Mouse (Mus musculus): Measurements from ENCODE around the gene Myo18a. TPM values are rescaled to one million over a fixed set of nuclear protein-coding genes. Genes with fewer than 3 reads are reported as not detected.
"Not testable (repeated sequence)": the region's sequence is repeated elsewhere in the genome, so short reads cannot be mapped to it uniquely, and the experiment has no call there.

The Myo18a gene
- 97.7 and 133 TPM in 2 replicates for total RNA-seq (2017)

DNA sequence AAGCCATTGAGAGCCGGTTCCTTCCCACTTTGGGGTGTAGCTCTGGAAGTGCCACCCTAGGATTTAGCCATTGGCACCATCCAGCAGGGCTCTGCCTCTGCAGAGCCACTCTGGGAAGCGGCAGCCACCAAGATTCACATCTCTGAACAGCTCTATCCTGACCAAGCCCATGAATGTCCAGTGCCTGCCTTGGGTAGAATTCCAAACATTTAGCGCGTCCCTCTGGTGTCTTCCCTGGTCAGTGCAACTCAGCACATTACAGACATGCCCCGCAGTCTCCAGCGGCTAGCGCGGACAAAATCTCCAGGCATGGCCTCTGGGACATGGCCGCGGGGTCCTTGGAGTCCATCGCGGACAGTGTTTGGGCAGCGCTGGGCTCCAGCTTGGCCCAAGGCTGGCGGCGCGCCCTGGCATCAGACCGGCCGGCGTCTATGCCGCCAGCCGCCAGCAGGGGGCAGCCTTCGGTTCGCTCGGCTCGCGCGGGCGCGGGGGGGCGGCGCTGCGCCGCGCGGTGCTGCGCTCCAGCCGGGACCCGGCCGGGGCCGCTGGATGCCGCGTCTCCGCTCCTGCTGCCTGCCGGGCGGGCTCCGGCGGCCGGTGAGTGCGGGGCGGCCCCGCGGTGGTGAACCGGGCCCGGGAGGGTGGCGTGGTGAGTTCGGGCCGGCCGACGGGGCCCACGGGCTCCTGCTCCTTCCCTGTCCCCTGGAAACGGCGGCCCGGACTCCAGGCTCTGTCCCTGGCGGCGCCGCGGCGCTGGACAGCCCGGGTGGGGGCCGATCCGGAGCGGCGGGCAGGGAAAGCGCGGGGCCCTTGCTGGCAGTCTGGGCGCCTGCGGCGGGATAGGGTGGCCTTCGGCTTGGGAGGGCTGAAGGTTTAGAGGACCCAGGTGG is at the start of gene Myo18a:
TSS of gene Myo18a (plus strand) at position 464 of the 890 bp plus-strand sequence.
- peak; percentile 20 to 38; a peak in 1 of 4 replicates for ATAC-seq (replicated peaks in 1 of 2; ENCODE audit: insufficient read depth in 1 of 2, low FRiP score in 2 of 2, low TSS enrichment in 1 of 2, low read depth in 1 of 2, poor library complexity in 2 of 2, severe bottlenecking in 2 of 2)

- no peak for ATAC-seq (replicated peaks in 1 of 2; ENCODE audit: insufficient read depth in 1 of 2, low FRiP score in 2 of 2, low TSS enrichment in 1 of 2, low read depth in 1 of 2, poor library complexity in 2 of 2, severe bottlenecking in 2 of 2)
These were observed 49.3 kb upstream of the Myo18a start for GRCm38 (mm10) chr11:77713736-77714135.

- ATAC-seq (replicated peaks in 1 of 2; ENCODE audit: insufficient read depth in 1 of 2, low FRiP score in 2 of 2, low TSS enrichment in 1 of 2, low read depth in 1 of 2, poor library complexity in 2 of 2, severe bottlenecking in 2 of 2), result no peak
These were observed 44.0 kb upstream of the Myo18a start for GRCm38 (mm10) chr11:77719055-77719454.

- ATAC-seq (replicated peaks in 1 of 2; ENCODE audit: insufficient read depth in 1 of 2, low FRiP score in 2 of 2, low TSS enrichment in 1 of 2, low read depth in 1 of 2, poor library complexity in 2 of 2, severe bottlenecking in 2 of 2), result no peak
These were observed 41.7 kb upstream of the Myo18a start for GRCm38 (mm10) chr11:77721389-77721788.

DNA sequence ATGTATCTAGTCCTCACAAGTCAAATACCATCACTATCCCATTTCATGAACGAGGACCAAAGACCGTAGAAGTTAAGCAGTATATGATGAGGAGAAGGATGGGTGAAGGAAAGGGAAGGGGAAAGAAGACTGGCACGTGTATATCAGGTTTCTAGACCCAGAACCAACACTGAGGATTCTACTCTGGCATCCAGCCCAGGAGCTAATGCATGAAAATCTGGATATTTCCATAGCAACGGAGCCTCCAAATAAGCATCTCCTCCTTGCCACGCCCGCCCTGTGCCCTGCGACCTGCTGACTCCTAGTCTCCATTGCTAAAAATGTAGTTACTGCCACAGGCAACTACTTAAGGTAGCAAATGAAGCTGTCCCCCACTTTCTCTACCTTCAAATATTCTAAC is 38.3 kb upstream of the Myo18a start:
- no peak for ATAC-seq (replicated peaks in 1 of 2; ENCODE audit: insufficient read depth in 1 of 2, low FRiP score in 2 of 2, low TSS enrichment in 1 of 2, low read depth in 1 of 2, poor library complexity in 2 of 2, severe bottlenecking in 2 of 2)

GRCm38 (mm10) chr11:77725183-77725582 is 37.9 kb upstream of the Myo18a start, which contains the start of gene Cryba1:
Gene Cryba1 (minus strand): TSS chr11:77725283.
- ATAC-seq (replicated peaks in 1 of 2; ENCODE audit: insufficient read depth in 1 of 2, low FRiP score in 2 of 2, low TSS enrichment in 1 of 2, low read depth in 1 of 2, poor library complexity in 2 of 2, severe bottlenecking in 2 of 2), result no peak

- ATAC-seq (replicated peaks in 1 of 2; ENCODE audit: insufficient read depth in 1 of 2, low FRiP score in 2 of 2, low TSS enrichment in 1 of 2, low read depth in 1 of 2, poor library complexity in 2 of 2, severe bottlenecking in 2 of 2), result no peak
These were observed 34.5 kb upstream of the Myo18a start for GRCm38 (mm10) chr11:77728587-77728986.

DNA sequence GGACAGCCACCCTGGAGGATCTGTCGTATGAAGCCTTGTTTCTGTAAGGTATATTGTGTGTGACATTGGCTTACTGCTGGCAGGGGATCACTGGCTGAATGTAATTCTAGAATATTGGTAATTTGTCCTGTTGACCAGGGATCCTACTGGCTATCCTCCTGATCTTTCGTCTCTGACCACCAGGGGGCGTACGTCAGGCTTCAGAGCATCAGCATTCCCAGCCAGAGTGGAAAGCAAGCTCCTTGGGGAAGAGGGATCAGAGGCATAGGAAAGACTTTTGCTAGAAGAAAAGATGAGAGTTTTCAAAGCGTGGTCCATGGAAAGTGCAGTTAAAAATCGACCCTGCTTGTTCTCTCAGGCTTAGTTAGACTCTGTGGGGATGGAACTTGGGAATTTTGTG is 25.8 kb upstream of the Myo18a start:
- ATAC-seq (replicated peaks in 1 of 2; ENCODE audit: insufficient read depth in 1 of 2, low FRiP score in 2 of 2, low TSS enrichment in 1 of 2, low read depth in 1 of 2, poor library complexity in 2 of 2, severe bottlenecking in 2 of 2), result peak in 1 of 2 experiments; percentile 60; a peak in 1 of 4 replicates

DNA sequence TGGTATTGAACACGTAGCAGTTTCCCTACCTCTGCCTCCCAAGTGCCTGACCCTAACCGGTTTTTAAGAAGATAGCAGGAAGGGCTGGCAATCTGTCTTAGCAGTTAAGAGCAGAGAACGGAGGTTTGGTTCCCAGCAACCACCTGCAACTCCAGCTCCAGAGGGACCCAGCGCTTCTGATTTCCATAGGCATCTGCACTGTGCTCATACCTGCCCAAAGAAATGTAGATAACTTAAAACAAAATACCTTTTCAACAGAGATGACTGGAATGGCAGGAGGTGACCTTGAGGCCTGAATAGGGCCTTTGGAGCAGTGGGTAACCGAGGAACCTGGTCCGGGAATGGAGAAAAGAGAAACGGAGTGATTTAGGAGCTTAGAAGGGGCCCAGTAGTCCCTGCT is 24.5 kb upstream of the Myo18a start:
- ATAC-seq (replicated peaks in 1 of 2; ENCODE audit: insufficient read depth in 1 of 2, low FRiP score in 2 of 2, low TSS enrichment in 1 of 2, low read depth in 1 of 2, poor library complexity in 2 of 2, severe bottlenecking in 2 of 2), result no peak

DNA sequence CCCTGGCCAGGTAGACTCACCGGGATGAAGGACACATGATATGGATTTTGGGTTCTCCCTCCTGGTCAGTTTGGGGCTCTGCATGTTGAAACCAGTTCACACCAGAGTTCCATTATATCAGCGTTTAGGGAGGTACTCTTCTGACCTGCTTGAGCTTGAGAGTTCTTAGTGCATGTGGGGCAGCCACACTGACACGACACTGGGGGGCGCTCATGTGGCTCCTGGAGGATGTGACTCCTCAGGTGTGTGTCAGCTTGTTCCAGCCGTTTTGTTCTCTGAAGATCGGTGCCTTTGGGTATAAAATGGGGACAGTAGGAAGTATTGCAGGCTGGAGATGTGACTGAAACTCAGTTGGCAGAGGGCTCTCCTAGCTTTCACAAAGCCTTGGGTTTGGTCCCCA is 19.1 kb upstream of the Myo18a start:
- ATAC-seq (replicated peaks in 1 of 2; ENCODE audit: insufficient read depth in 1 of 2, low FRiP score in 2 of 2, low TSS enrichment in 1 of 2, low read depth in 1 of 2, poor library complexity in 2 of 2, severe bottlenecking in 2 of 2), result peak in 1 of 2 experiments; percentile 60; a peak in 2 of 4 replicates

DNA sequence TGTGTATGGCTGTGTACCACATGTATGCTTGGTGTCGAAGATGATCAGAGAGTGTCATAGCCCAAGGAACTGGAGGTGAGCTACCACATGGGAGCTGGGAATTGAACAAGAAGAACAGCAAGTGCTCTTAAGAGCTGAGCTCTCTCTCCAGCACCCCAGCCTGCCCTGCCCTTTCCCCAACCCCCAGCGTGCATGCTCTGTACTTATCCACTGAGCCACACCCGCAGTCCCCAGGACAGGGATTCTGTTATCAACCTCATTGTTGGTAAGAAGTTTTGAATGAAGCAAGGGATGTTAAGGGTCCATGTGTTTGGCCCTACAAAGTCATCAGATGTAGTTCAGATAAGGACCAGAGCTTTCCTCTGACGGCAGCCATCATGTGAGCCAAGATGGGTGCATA is 16.4 kb upstream of the Myo18a start:
- ATAC-seq (replicated peaks in 1 of 2; ENCODE audit: insufficient read depth in 1 of 2, low FRiP score in 2 of 2, low TSS enrichment in 1 of 2, low read depth in 1 of 2, poor library complexity in 2 of 2, severe bottlenecking in 2 of 2), result no peak

DNA sequence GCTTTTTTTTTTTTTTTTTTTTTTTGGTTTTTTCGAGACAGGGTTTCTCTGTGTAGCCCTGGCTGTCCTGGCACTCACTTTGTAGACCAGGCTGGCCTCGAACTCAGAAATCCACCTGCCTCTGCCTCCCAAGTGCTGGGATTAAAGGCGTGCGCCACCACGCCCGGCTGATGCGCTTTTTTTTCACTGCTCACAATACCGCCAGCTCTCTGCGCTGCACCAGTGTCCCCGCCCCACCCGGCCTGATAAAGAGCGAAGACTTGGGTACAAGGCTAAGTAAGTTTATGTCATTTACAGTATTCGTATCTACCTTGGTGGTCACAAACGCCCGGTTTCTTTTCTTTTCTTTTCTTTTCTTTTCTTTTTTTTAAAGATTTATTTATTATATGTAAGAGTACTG is 15.9 kb upstream of the Myo18a start:
- ATAC-seq (replicated peaks in 1 of 2; ENCODE audit: insufficient read depth in 1 of 2, low FRiP score in 2 of 2, low TSS enrichment in 1 of 2, low read depth in 1 of 2, poor library complexity in 2 of 2, severe bottlenecking in 2 of 2), result not testable (repeated sequence)

- no peak for ATAC-seq (replicated peaks in 1 of 2; ENCODE audit: insufficient read depth in 1 of 2, low FRiP score in 2 of 2, low TSS enrichment in 1 of 2, low read depth in 1 of 2, poor library complexity in 2 of 2, severe bottlenecking in 2 of 2)
These were observed 14.1 kb upstream of the Myo18a start for GRCm38 (mm10) chr11:77748996-77749395.

- ATAC-seq (replicated peaks in 1 of 2; ENCODE audit: insufficient read depth in 1 of 2, low FRiP score in 2 of 2, low TSS enrichment in 1 of 2, low read depth in 1 of 2, poor library complexity in 2 of 2, severe bottlenecking in 2 of 2), result no peak
These were observed 10.5 kb upstream of the Myo18a start for GRCm38 (mm10) chr11:77752525-77752924.

DNA sequence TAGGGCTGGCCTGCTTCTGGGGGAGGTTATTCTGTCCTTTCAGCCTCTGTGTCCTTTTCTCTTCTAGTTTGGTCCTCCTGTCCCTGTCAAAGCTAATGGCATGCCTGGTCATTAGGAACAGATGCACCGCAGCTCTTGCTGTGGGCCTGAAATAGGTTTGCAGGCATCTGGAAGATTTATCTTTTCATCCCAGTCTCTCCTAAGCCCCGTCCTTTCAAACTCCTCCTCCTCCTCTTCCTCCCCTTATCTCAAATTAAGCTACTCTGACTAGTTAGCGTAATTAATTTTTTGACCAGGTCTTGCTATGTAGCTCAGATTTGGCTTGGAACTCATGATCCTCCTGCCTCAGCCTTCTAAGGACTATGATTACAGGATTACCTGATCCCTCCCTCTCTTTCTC is 9.6 kb upstream of the Myo18a start:
- no peak for ATAC-seq (replicated peaks in 1 of 2; ENCODE audit: insufficient read depth in 1 of 2, low FRiP score in 2 of 2, low TSS enrichment in 1 of 2, low read depth in 1 of 2, poor library complexity in 2 of 2, severe bottlenecking in 2 of 2)

GRCm38 (mm10) chr11:77760031-77760430 is 3.0 kb upstream of the Myo18a start:
- no peak for ATAC-seq (replicated peaks in 1 of 2; ENCODE audit: insufficient read depth in 1 of 2, low FRiP score in 2 of 2, low TSS enrichment in 1 of 2, low read depth in 1 of 2, poor library complexity in 2 of 2, severe bottlenecking in 2 of 2)

- peak in 1 of 2 experiments; percentile 10; a peak in 1 of 4 replicates for ATAC-seq (replicated peaks in 1 of 2; ENCODE audit: insufficient read depth in 1 of 2, low FRiP score in 2 of 2, low TSS enrichment in 1 of 2, low read depth in 1 of 2, poor library complexity in 2 of 2, severe bottlenecking in 2 of 2)
These were observed 761 bp downstream of the Myo18a start for GRCm38 (mm10) chr11:77763673-77764340.

DNA sequence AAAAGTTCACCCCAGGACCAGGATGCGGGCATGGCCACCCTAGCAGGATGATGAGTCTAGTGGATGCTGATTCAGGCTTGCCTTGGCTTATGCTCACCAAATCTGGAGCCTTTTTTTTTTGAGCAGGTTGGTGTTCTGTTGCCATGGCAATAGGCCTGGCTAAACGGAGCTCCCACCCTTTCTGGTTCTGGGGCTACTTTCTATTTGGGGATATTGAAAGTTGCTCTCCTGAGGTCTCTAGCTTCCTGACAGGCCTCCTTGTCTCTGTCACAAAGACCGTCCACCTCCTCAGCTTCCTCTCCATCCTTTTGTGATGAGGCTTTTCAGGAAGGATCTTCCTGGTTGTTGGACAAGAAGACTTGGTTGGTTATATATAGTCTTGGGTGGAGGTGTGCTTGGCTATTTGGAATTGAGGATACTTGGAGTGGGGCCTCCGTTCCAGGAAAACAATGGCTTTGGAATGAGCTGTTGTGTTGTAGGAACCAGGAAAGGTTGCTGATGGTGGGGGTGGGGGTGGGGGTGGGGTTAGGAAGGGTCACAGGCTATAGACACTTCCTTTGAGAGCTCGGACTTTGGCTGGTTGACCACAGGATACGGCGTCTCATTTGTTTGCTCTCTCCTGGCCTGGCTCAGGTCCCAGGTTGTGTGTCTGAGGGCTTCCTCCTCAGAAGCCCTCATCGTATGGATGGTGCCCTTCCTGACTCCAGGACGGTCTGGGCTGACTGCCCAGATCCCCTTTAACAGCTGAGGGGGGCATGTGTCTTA is 1.8 kb downstream of the Myo18a start:
- ATAC-seq (replicated peaks in 1 of 2; ENCODE audit: insufficient read depth in 1 of 2, low FRiP score in 2 of 2, low TSS enrichment in 1 of 2, low read depth in 1 of 2, poor library complexity in 2 of 2, severe bottlenecking in 2 of 2), result no peak

All from hematopoietic stem cell, adult 5-6 weeks (primary cell).